Mouse (Mus musculus) adrenal gland (tissue): Measurements from ENCODE around the gene Uckl1.

Experiments used
- intact Hi-C: fragments of 180-260 bp; cut with DNase I; formaldehyde crosslinking; loops from one replicate; pipeline ENCODE4 v1.15.1; 2025

Gene Uckl1

GRCm38 (mm10) chr2:181573961-181574360 is 10.7 kb downstream of the Uckl1 start:
- intact Hi-C loops: loop anchor here (10.0 kb wide), 1 partner anchor 49 kb away; the partner anchor contains the start of gene Dnajc5

GRCm38 (mm10) chr2:181572921-181573920 is 11.5 kb downstream of the Uckl1 start:
- intact Hi-C loops: loop anchor here (10.0 kb wide), 1 partner anchor 48 kb away; the partner anchor contains the start of gene Dnajc5

DNA sequence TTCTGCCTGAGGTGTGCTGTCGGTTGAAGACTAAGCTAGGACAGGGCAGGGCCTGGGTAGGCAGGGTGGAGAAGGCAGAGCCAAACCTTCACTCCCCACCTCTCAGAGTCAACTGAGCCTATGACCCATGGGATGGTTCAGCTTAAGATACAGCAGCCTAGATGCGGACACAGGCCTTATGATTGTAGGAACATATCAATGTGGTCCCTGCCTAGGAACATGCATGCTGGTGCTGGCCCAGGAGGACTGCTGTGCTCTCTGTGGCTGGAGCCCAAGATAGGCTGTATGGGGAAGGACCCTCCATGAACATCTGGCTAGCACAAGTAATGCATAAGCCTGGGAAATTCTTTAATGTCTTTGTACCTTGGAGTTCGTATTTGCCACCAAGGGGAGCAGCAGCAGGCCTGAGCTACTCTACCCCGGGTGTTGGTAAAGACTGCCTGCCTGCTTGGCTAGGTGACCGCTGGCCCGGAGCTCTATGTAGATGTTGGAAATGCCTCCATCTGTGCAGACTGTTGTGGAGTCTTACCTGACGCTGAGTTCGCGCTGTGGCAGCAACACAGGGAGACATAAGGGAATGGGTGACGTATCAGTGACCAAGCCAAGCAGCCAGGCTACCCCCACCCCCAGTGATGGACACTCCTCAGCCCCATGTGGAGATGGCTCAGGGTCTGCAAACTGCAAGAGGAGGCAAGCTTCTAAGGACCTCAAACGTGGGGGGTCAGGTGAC is 12.6 kb downstream of the Uckl1 start:
- intact Hi-C loops: loop anchor here (10.0 kb wide), 1 partner anchor 47 kb away; the partner anchor contains the start of gene Dnajc5

DNA sequence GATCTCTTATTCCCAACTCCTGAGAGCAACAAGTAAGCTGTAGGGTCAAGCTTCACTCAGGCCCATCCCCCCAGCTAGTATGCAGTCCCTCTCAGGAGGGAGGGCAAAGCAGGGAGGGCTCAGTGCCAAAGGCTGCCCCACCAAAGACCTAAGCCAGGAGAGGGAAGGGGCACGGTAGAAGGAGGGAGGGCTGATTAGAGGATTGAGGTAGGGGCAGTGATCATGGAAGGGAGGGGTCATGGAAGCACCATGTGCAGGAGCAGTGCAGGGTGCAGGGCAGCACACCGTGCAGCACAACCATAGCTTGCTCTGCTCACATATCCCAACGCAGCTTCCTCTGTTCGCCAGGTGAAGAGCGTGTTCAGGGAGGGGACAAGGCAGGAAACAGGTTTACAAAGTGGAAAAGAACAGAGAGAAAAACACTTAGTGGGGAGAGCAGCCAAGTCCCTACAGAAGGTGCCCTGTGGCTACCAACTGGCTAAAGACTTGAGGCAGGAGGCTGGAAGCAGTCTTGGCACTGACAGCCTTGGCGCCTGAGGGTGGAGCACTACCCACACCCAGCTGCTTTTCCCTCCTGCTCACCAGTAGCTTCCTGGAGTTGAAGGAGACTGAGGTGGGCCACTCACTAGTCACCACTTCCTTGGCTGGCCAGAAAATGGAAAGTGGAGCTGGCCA is 13.6 kb downstream of the Uckl1 start:
- intact Hi-C loops: loop anchor here (10.0 kb wide), 1 partner anchor 46 kb away; the partner anchor contains the start of gene Dnajc5

- intact Hi-C loops: loop anchor here (10.0 kb wide), 1 partner anchor 46 kb away; the partner anchor contains the start of gene Dnajc5
Observed at GRCm38 (mm10) chr2:181570375-181570774, 14.3 kb downstream of the Uckl1 start.

GRCm38 (mm10) chr2:181569856-181570255 is 14.8 kb downstream of the Uckl1 start:
- intact Hi-C loops: loop anchor here (5.0 to 10.0 kb wide), 2 partner anchors 45 to 158 kb away; partner anchors contain the start of gene Dnajc5

DNA sequence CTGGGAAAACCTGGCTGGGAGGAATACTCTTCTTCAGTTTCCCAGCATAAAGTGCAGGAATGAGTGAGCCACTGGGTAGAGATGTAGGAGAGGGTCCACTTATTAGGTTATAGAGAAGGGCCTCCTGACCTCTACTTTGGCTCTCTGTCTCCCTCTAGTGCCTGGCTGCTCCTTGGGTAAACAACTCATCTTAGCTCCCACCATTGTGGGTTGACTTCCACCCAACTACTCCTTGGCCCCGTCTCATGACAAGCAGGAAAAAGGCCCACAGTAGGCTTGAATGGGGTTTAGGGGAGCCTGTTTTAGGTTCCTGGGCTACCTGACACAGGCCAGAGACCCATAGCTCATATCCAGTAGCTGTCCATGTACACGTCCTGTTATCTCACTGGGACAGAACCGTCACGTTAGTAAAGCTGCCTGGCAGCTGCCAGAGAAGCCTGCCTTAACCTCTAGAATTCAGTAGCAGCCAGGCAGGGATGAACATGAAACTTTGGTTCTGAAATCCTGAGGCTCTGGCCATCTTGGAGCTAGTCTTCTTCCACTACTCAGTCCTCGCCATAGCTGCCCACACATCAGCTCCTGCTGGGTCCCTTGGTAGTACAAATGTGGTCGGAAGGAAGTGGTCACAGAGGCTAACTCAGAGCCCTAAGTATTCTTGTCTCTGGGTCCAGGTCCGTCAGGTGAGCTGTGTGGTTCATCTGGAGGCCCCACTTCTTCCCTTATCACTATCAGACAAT is 16.3 kb downstream of the Uckl1 start:
- intact Hi-C loops: loop anchor here (5.0 kb wide), 1 partner anchor 156 kb away; no protein-coding TSS in a partner anchor

GRCm38 (mm10) chr2:181567338-181567737 is 17.4 kb downstream of the Uckl1 start:
- intact Hi-C loops: loop anchor here (5.0 kb wide), 1 partner anchor 155 kb away; no protein-coding TSS in a partner anchor

- intact Hi-C loops: no loop called here
Observed at GRCm38 (mm10) chr2:181553772-181554171, 30.9 kb downstream of the Uckl1 start.

GRCm38 (mm10) chr2:181550233-181550632 is 34.5 kb downstream of the Uckl1 start:
- intact Hi-C loops: no loop called here

DNA sequence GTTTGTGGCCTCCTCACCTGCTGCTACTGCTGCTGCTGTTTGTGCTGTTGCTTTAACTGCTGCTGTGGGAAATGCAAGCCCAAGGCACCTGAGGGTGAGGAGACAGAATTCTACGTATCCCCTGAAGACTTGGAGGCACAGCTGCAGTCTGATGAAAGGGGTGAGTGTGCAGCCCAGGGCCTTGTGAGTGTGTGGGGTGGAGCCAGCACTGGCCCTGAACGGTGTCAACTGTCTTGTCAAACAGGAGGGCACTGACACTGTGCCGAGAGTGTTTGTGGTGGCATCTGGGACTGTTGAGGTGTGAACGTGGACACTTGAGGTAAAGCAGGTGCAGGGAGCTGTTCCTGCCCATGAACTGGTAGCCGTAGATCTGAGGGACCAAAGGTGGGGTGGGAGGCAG is 36.0 kb downstream of the Uckl1 start:
- intact Hi-C loops: no loop called here

DNA sequence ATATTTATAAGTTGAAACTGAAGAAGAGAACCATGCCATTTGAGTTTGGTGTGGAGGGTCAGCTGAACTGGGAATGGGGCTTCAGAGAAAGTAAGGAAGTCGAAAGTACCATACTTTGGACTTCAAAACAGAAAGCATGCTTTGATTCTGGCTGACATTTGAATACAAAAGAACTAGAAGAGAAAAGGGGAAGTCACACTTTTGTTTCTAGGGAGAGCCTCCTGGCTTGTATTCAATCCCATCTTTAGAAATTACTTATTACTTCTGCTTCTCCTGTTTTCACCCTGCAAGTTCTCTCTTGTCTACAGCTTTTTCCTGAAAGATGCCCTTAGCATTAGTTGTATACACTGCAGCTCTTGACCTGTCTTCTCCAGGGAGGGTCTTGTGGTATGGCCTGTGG is 36.5 kb downstream of the Uckl1 start:
- intact Hi-C loops: no loop called here

DNA sequence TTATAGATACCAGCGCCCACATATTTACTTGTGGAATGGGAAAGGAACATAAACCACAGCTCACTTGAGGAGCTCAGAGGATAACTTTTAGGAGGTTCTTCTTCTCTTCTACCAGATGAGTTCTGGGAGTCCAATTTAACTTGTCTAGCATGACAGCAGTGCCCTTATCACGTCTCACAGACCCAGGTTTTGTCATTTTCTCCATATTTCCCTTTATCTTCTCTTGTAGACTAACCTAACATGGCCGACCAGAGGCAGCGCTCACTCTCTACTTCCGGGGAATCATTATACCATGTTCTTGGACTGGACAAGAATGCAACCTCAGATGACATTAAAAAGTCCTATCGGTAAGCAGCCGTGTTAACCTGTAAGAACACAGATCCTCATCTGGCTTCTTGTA is 38.5 kb downstream of the Uckl1 start:
- intact Hi-C loops: no loop called here

GRCm38 (mm10) chr2:181541761-181542380 is 42.8 kb downstream of the Uckl1 start:
- intact Hi-C loops: no loop called here

GRCm38 (mm10) chr2:181537444-181538047 is 47.1 kb downstream of the Uckl1 start:
- intact Hi-C loops: no loop called here

DNA sequence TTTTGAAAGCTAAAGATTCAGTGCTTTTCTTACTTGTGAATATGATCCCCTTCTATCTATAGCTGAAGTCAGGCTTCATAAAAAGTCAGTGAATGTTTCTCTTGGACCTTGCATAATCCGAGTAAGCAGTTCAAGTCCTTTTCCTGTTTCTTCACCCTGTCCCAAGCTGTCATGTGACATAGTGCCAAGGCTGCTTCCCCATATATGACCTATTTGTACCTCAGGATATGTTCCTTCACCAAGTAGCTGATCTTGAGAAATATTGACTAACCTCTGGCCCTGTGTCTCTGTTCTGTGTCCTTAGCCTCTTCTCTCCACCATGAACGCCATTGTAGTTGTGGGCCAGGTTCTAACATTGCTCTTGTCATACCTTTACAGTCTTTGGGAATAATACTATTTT is 48.3 kb downstream of the Uckl1 start:
- intact Hi-C loops: no loop called here

DNA sequence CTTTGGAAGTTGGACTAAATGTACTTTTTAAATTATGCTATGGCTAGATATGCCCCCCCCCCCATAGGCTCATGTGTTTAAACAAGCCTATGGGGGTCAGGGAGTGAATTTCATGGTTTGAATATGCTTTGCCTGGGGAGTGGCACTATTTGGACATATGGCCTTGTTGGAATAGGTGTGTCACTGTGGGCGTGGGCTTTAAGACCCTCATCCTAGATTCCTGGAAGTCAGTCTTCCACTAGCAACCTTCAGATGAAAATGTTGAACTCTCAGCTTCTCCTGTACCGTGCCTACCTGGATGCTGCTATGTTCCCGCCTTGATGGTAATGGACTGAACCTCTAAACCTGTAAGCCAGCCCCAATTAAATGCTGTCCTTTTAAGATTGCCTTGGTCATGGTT is 52.1 kb downstream of the Uckl1 start:
- intact Hi-C loops: no loop called here

DNA sequence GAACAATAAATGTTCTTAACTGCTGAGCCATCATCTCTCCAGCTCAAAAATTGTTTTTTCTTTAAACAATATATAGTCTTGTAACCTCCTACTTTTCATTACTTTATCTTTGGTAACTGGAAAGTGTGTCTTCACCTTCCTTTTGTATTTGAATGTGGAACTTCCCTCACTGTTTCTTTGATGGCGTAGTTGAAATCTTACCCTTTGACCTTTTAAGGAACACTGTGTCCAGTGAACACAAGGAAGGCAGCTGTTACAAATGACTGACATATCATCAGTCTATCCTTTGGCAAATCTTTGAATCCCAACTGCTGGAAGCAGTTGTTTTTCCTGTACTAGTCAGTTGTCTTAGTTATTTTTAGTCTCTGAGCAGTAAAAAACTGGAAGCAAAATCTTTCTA is 55.6 kb downstream of the Uckl1 start:
- intact Hi-C loops: loop anchor here (10.0 kb wide), 1 partner anchor 46 kb away; no protein-coding TSS in a partner anchor

DNA sequence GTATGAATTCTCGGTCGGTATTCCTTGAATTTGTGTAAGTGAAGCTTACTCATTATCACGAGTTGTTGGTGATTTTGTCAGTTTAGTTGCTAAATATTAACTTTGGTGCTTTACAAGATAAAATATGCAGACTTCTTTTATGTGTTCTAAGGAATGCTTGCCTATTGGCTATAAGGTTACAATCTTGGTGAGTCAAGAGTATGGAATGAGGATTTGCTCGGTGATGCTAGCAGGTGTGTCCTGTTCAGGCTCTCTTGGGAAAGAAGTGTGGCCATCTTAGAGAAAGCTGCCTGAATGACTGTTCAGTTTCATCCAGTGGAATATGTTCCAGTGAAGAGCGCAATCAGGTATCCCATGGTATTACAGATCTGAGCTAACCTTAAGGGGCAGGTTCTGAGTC is 59.2 kb downstream of the Uckl1 start:
- intact Hi-C loops: loop anchor here (10.0 kb wide), 1 partner anchor 49 kb away; no protein-coding TSS in a partner anchor
